Mouse (Mus musculus): Measurements from ENCODE around the gene Tom1l1.

Tom1l1 gene

GRCm38 (mm10) chr11:90667325-90667724 is 20.8 kb downstream of the Tom1l1 start:
- in situ Hi-C loops (cut with MboI) = no loop called here

- in situ Hi-C loops (cut with MboI) = no loop called here
Observed at GRCm38 (mm10) chr11:90666916-90667315, 21.2 kb downstream of the Tom1l1 start.

- in situ Hi-C loops (cut with MboI) = no loop called here
Observed at GRCm38 (mm10) chr11:90666144-90666757, 21.9 kb downstream of the Tom1l1 start.

GRCm38 (mm10) chr11:90665161-90665560 is 23.0 kb downstream of the Tom1l1 start:
- in situ Hi-C loops (cut with MboI) = no loop called here

GRCm38 (mm10) chr11:90664345-90664986 is 23.7 kb downstream of the Tom1l1 start:
- in situ Hi-C loops (cut with MboI) = no loop called here

GRCm38 (mm10) chr11:90663618-90664297 is 24.4 kb downstream of the Tom1l1 start:
- in situ Hi-C loops (cut with MboI) = no loop called here

- in situ Hi-C loops (cut with MboI) = no loop called here
Observed at GRCm38 (mm10) chr11:90663052-90663451, 25.1 kb downstream of the Tom1l1 start.

GRCm38 (mm10) chr11:90660662-90661061 is 27.5 kb downstream of the Tom1l1 start:
- in situ Hi-C loops (cut with MboI) = no loop called here

GRCm38 (mm10) chr11:90657527-90657926 is 30.6 kb downstream of the Tom1l1 start:
- in situ Hi-C loops (cut with MboI) = no loop called here

- in situ Hi-C loops (cut with MboI) = no loop called here
Observed at GRCm38 (mm10) chr11:90652603-90653002, 35.6 kb downstream of the Tom1l1 start.

GRCm38 (mm10) chr11:90650231-90650885 is 37.8 kb downstream of the Tom1l1 start:
- in situ Hi-C loops (cut with MboI) = no loop called here

GRCm38 (mm10) chr11:90649777-90650176 is 38.4 kb downstream of the Tom1l1 start:
- in situ Hi-C loops (cut with MboI) = loop anchor here (25.0 kb wide), 1 partner anchor 662 kb away; no protein-coding TSS in a partner anchor

- in situ Hi-C loops (cut with MboI) = loop anchor here (25.0 kb wide), 1 partner anchor 651 kb away; no protein-coding TSS in a partner anchor
Observed at GRCm38 (mm10) chr11:90638312-90638830, 49.8 kb downstream of the Tom1l1 start.

- in situ Hi-C loops (cut with MboI) = loop anchor here (25.0 kb wide), 1 partner anchor 650 kb away; no protein-coding TSS in a partner anchor
Observed at GRCm38 (mm10) chr11:90637440-90638311, 50.5 kb downstream of the Tom1l1 start, which contains the start of the genes Stxbp4 and Cox11. Gene Stxbp4 (minus strand): TSS chr11:90638084. Gene Cox11 (plus strand): TSS chr11:90638173.

GRCm38 (mm10) chr11:90634661-90635060 is 53.5 kb downstream of the Tom1l1 start:
- in situ Hi-C loops (cut with MboI) = loop anchor here (25.0 kb wide), 1 partner anchor 647 kb away; no protein-coding TSS in a partner anchor

- in situ Hi-C loops (cut with MboI) = loop anchor here (25.0 kb wide), 1 partner anchor 645 kb away; no protein-coding TSS in a partner anchor
Observed at GRCm38 (mm10) chr11:90632480-90632879, 55.7 kb downstream of the Tom1l1 start.

GRCm38 (mm10) chr11:90627751-90628150 is 60.4 kb downstream of the Tom1l1 start:
- in situ Hi-C loops (cut with MboI) = loop anchor here (25.0 kb wide), 1 partner anchor 640 kb away; no protein-coding TSS in a partner anchor

GRCm38 (mm10) chr11:90625174-90625573 is 63.0 kb downstream of the Tom1l1 start:
- in situ Hi-C loops (cut with MboI) = loop anchor here (25.0 kb wide), 1 partner anchor 638 kb away; no protein-coding TSS in a partner anchor

GRCm38 (mm10) chr11:90623477-90623876 is 64.7 kb downstream of the Tom1l1 start:
- in situ Hi-C loops (cut with MboI) = loop anchor here (25.0 kb wide), 1 partner anchor 436 kb away; the partner anchor contains the start of gene Gm45716

- in situ Hi-C loops (cut with MboI) = loop anchor here (25.0 kb wide), 1 partner anchor 435 kb away; the partner anchor contains the start of gene Gm45716
Observed at GRCm38 (mm10) chr11:90622500-90622899, 65.7 kb downstream of the Tom1l1 start.
